Mouse (Mus musculus) limb, embryonic 14.5 days (tissue): Measurements from ENCODE around the gene Stab2. TPM values are rescaled to one million over a fixed set of nuclear protein-coding genes. Genes with fewer than 3 reads are reported as not detected.

ENCODE experiments used
- ATAC-seq: fragments of 200-750 bp; cut with Nextera tagmentation; 2 replicates; pipeline ENCODE4 v1.8.0; 2017; ENCODE audit warnings: low read depth, moderate number of reproducible peaks, moderate TSS enrichment; ENCODE audit not compliant: low FRiP score
- DNase-seq: peaks from one replicate; pipeline ENCODE4 v3.0.0-alpha.2; 2015; ENCODE audit warnings: low spot score
- H3K27ac ChIP-seq: fragments of 300-500 bp; sonication (generic); replicated peaks from 2 replicates; pipeline ENCODE4 v1.5.1; 2014; ENCODE audit warnings: low read depth, mild to moderate bottlenecking, low read length, moderate library complexity, mixed read lengths
- H3K27me3 ChIP-seq: fragments of 300-500 bp; sonication (generic); 2 replicates; pipeline ENCODE4 v1.6.1; 2014; ENCODE audit warnings: low read length, mixed read lengths; ENCODE audit not compliant: control insufficient read depth, insufficient read depth
- H3K36me3 ChIP-seq: fragments of 300-500 bp; sonication (generic); 2 replicates; pipeline ENCODE4 v1.6.1; 2014; ENCODE audit warnings: mild to moderate bottlenecking, low read length, moderate library complexity, mixed read lengths; ENCODE audit not compliant: control insufficient read depth, insufficient read depth
- H3K4me1 ChIP-seq: fragments of 300-500 bp; sonication (generic); 2 replicates; pipeline ENCODE4 v1.6.1; 2014; ENCODE audit warnings: antibody characterized with exemption, low read length, mixed read lengths; ENCODE audit not compliant: control insufficient read depth, insufficient read depth
- H3K4me2 ChIP-seq: fragments of 300-500 bp; sonication (generic); replicated peaks from 2 replicates; pipeline ENCODE4 v1.6.1; 2014; ENCODE audit warnings: low read depth, mild to moderate bottlenecking, low read length, moderate library complexity; ENCODE audit not compliant: severe bottlenecking
- H3K4me3 ChIP-seq: fragments of 300-500 bp; sonication (generic); replicated peaks from 2 replicates; pipeline ENCODE4 v1.5.1; 2014; ENCODE audit warnings: low read length
- H3K9ac ChIP-seq: fragments of 300-500 bp; sonication (generic); 2 replicates; pipeline ENCODE4 v1.6.1; 2014; ENCODE audit warnings: mild to moderate bottlenecking, low read depth, low read length, moderate library complexity; ENCODE audit not compliant: severe bottlenecking
- H3K9me3 ChIP-seq: fragments of 300-500 bp; sonication (generic); 2 replicates; pipeline ENCODE4 v1.6.1; 2016; ENCODE audit warnings: low read length; ENCODE audit not compliant: control insufficient read depth
- POLR2A ChIP-seq: fragments of 200-500 bp; IDR thresholded peaks from 2 replicates; pipeline ENCODE4 v1.8.0; 2012; ENCODE audit warnings: inconsistent platforms, mild to moderate bottlenecking, moderate library complexity, borderline replicate concordance; ENCODE audit not compliant: insufficient read depth, insufficient read length; ENCODE audit errors: extremely low read depth
- WGBS: fragments of 180-500 bp; shearing (Covaris S2); extraction: QIAGEN DNeasy Blood & Tissue Kit; methylation state at CpG from one replicate; pipeline ENCODE4 v1.1.7; 2014; 5-methylcytosine and 5-hydroxymethylcytosine counted together
- polyA plus RNA-seq, 2 experiments: library from polyadenylated mRNA; depleted of rRNA in 1 of 2; stranded (reverse) in 1 of 2; unstranded in 1 of 2; fragments of >200 nt; fragmentation: Nextera tagmentation in 1 of 2; extraction: Ambion mirVana in 1 of 2; gene quantifications; 2 replicates each; pipeline versions ENCODE4 v1.2.1 to v1.2.3; 2012 to 2014

Stab2 gene
- polyA plus RNA-seq, 2 experiments = 0.20 to 0.92 TPM

- Histone ChIP-seq H3K4me3 (no peak overlapping the region), H3K4me1 (no peaks in the 10 kb centered on the region), H3K27ac (no peak overlapping the region), H3K27me3 (no peaks in the 10 kb centered on the region), H3K9me3 (no peaks in the 10 kb centered on the region), H3K4me2 (no peak overlapping the region), H3K36me3 (no peaks in the 10 kb centered on the region), H3K9ac (no peak overlapping the region)
- TF ChIP-seq POLR2A = no peak
- ATAC-seq (no peak), DNase-seq (no peak)
- 60% methylated on average over 9 of the region's 9 CpGs for WGBS
These were observed 17.2 kb downstream of the Stab2 start for GRCm38 (mm10) chr10:86990666-86991065.

- Histone ChIP-seq H3K4me3 (no peak overlapping the region), H3K36me3 (no peaks in the 10 kb centered on the region), H3K9me3 (no peaks in the 10 kb centered on the region), H3K4me2 (no peak overlapping the region), H3K27ac (no peak overlapping the region), H3K9ac (no peak overlapping the region), H3K4me1 (no peaks in the 10 kb centered on the region), H3K27me3 (no peaks in the 10 kb centered on the region)
- TF ChIP-seq POLR2A = no peak
- peak; percentile 5 for DNase-seq
- WGBS = 54% methylated on average over 8 of the region's 8 CpGs
- no peak for ATAC-seq
These were observed 18.0 kb downstream of the Stab2 start for GRCm38 (mm10) chr10:86989838-86990237.

- H3K9ac ChIP-seq = no peak overlapping the region
- WGBS = 80% methylated on average over 5 of the region's 5 CpGs
- no peaks in the 10 kb centered on the region for H3K9me3 ChIP-seq
- no peak for DNase-seq
- no peak overlapping the region for H3K4me3 ChIP-seq
- H3K27me3 ChIP-seq = no peaks in the 10 kb centered on the region
- H3K4me2 ChIP-seq = no peak overlapping the region
- no peak for TF ChIP-seq POLR2A
- no peak overlapping the region for H3K27ac ChIP-seq
- H3K4me1 ChIP-seq = no peaks in the 10 kb centered on the region
- H3K36me3 ChIP-seq = no peaks in the 10 kb centered on the region
- ATAC-seq = no peak
These were observed 31.7 kb downstream of the Stab2 start for GRCm38 (mm10) chr10:86976001-86976726.

GRCm38 (mm10) chr10:86973276-86973675 is 34.5 kb downstream of the Stab2 start:
- H3K27ac ChIP-seq = no peak overlapping the region
- H3K36me3 ChIP-seq = no peaks in the 10 kb centered on the region
- no peaks in the 10 kb centered on the region for H3K4me1 ChIP-seq
- H3K4me2 ChIP-seq = no peak overlapping the region
- DNase-seq (no peak), ATAC-seq (no peak)
- TF ChIP-seq POLR2A = no peak
- H3K27me3 ChIP-seq = no peaks in the 10 kb centered on the region
- H3K9me3 ChIP-seq = no peaks in the 10 kb centered on the region
- no peak overlapping the region for H3K4me3 ChIP-seq
- no peak overlapping the region for H3K9ac ChIP-seq
- 88% methylated on average over 5 of the region's 5 CpGs for WGBS

GRCm38 (mm10) chr10:86972503-86972826 is 35.4 kb downstream of the Stab2 start:
- Histone ChIP-seq H3K36me3 (no peaks in the 10 kb centered on the region), H3K9ac (no peak overlapping the region), H3K27me3 (no peaks in the 10 kb centered on the region), H3K4me2 (no peak overlapping the region), H3K9me3 (no peaks in the 10 kb centered on the region), H3K4me3 (no peak overlapping the region), H3K4me1 (no peaks in the 10 kb centered on the region), H3K27ac (no peak overlapping the region)
- no peak for DNase-seq
- TF ChIP-seq POLR2A = no peak
- 44% methylated on average over 7 of the region's 7 CpGs for WGBS
- no peak; the same call in 1 of the 2 replicates for ATAC-seq
